In genomic region chr3:89246261-89247100, GRCm38 (mm10) we compare ENCODE assay signal across 7 mouse cellular contexts. TPM values are rescaled to one million over a fixed set of nuclear protein-coding genes. Genes with fewer than 3 reads are reported as not detected.
DNase-seq lines count a peak whose midpoint lies in the region; ATAC-seq lines count a peak whose summit lies in the region.

TSS of gene Trim46 (minus strand) at chr3:89246309.

- under 1% methylated on average over 42 of the region's 42 CpGs for WGBS in intestine, embryonic 16.5 days
- under 1% methylated on average over 42 of the region's 42 CpGs for WGBS in limb, embryonic 10.5 days
- WGBS in midbrain, embryonic 12.5 days, result under 1% methylated on average over 42 of the region's 42 CpGs

- no peaks in the 10 kb centered on the region for H3K9me3 ChIP-seq in intestine, embryonic 16.5 days (ENCODE audit: control insufficient read depth, low read length)
- H3K9me3 ChIP-seq in limb, embryonic 10.5 days (replicated peaks), result no peaks in the 10 kb centered on the region
- no peaks in the 10 kb centered on the region for H3K9me3 ChIP-seq in midbrain, embryonic 12.5 days

- ATAC-seq in intestine, embryonic 16.5 days, result peak; percentile 82
- ATAC-seq in midbrain, embryonic 12.5 days (ENCODE audit: low FRiP score, low read depth), result peak; percentile 55

- peak within 1 kb of the TSS; percentile 89 for H3K9ac ChIP-seq in intestine, embryonic 16.5 days (ENCODE audit: low read depth, low read length)
- H3K9ac ChIP-seq in midbrain, embryonic 12.5 days (replicated peaks), result peak within 1 kb of the TSS; percentile 78

- no peaks in the 10 kb centered on the region for H3K36me3 ChIP-seq in intestine, embryonic 16.5 days (ENCODE audit: control insufficient read depth, insufficient read depth, low read length)
- H3K36me3 ChIP-seq in limb, embryonic 10.5 days, result peaks cover 33% of the 10 kb centered on the region
- H3K36me3 ChIP-seq in midbrain, embryonic 12.5 days, result peaks cover 9% of the 10 kb centered on the region; the same call in 1 of the 2 replicates

- peak within 1 kb of the TSS; percentile 82 for H3K27ac ChIP-seq in intestine, embryonic 16.5 days (ENCODE audit: low read length)
- H3K27ac ChIP-seq in limb, embryonic 10.5 days, result peak within 1 kb of the TSS; percentile 91
- H3K27ac ChIP-seq in midbrain, embryonic 12.5 days (replicated peaks), result peak within 1 kb of the TSS; percentile 90

- peak within 1 kb of the TSS; percentile 82 for H3K4me3 ChIP-seq in intestine, embryonic 16.5 days (ENCODE audit: low read length)
- H3K4me3 ChIP-seq in limb, embryonic 10.5 days, result peak within 1 kb of the TSS; percentile 73
- H3K4me3 ChIP-seq in midbrain, embryonic 12.5 days, result peak within 1 kb of the TSS; percentile 78

- no peaks in the 10 kb centered on the region for H3K27me3 ChIP-seq in intestine, embryonic 16.5 days (replicated peaks; ENCODE audit: control insufficient read depth, insufficient read depth, low read length)
- peaks cover 24% of the 10 kb centered on the region for H3K27me3 ChIP-seq in limb, embryonic 10.5 days (ENCODE audit: low read depth, poor library complexity, severe bottlenecking)
- H3K27me3 ChIP-seq in midbrain, embryonic 12.5 days, result peaks cover 19% of the 10 kb centered on the region

- H3K4me1 ChIP-seq in intestine, embryonic 16.5 days (ENCODE audit: control insufficient read depth, insufficient read depth, low read length), result peaks cover 39% of the 10 kb centered on the region
- peaks cover 67% of the 10 kb centered on the region for H3K4me1 ChIP-seq in limb, embryonic 10.5 days
- H3K4me1 ChIP-seq in midbrain, embryonic 12.5 days, result peaks cover 56% of the 10 kb centered on the region

- intact Hi-C loops in gastrocnemius, postnatal 36 days (cut with DNase I), result no loop called here

- DNase-seq in adrenal gland, postnatal 10 days, result peak; percentile 92
- peak; percentile 86 for DNase-seq in embryo, embryonic 11.5 days (ENCODE audit: low read depth, low spot score)
- peak; percentile 85 to 88 for DNase-seq in gastrocnemius, postnatal 36 days
- DNase-seq in limb, embryonic 10.5 days (ENCODE audit: low spot score), result peak; percentile 94
- DNase-seq in skeletal muscle tissue, adult 2 months (ENCODE audit: low read depth, low spot score), result peak; percentile 90

- peak within 1 kb of the TSS; percentile 91 for H3K4me2 ChIP-seq in intestine, embryonic 16.5 days (ENCODE audit: low read depth, low read length)
- peak within 1 kb of the TSS; percentile 91 for H3K4me2 ChIP-seq in midbrain, embryonic 12.5 days (replicated peaks)

RNA-seq across cellular contexts. Expression of gene Trim46, which starts in this region (rescaled TPM):
- total RNA-seq in adrenal gland, postnatal 10 days (2021), result 1 to 10 TPM; 2.0 to 4.2 TPM
- under 1 TPM; 0.15 to 0.17 TPM for total RNA-seq in gastrocnemius, postnatal 36 days (2021)
- 3.9 TPM in 2 replicates for polyA plus RNA-seq in intestine, embryonic 16.5 days (2015; fragmentation: Nextera tagmentation; extraction: Ambion mirVana)
- 3.4 and 6.1 TPM in 2 replicates for polyA plus RNA-seq in limb, embryonic 10.5 days (2016; fragmentation: Nextera tagmentation; extraction: Ambion mirVana)
- 25.1 and 25.5 TPM in 2 replicates for polyA plus RNA-seq in midbrain, embryonic 12.5 days (2016; fragmentation: Nextera tagmentation; extraction: Ambion mirVana)

Comparison
In these comparisons a context has a peak if more than half of its experiments do, and no peak if none do; other contexts are left out.
1. Peak in every context shown above with its lines: DNase-seq, ATAC-seq, H3K4me3 ChIP-seq and H3K27ac ChIP-seq.
2. Peak in DNase-seq in gastrocnemius, postnatal 36 days; RNA of the gene not detected or under 1 TPM.